Mouse (Mus musculus) limb, embryonic 12.5 days (tissue): ENCODE results near the gene Olfr788. TPM values are rescaled to one million over a fixed set of nuclear protein-coding genes. Genes with fewer than 3 reads are reported as not detected.

Experiments
- ATAC-seq: fragments of 200-750 bp; cut with Nextera tagmentation; 2 replicates; pipeline ENCODE4 v1.8.0; 2017; ENCODE audit warnings: low read depth, moderate TSS enrichment; ENCODE audit not compliant: insufficient number of reproducible peaks, insufficient read depth, low FRiP score, low TSS enrichment
- H3K27ac ChIP-seq: fragments of 300-500 bp; sonication (generic); 2 replicates; pipeline ENCODE4 v1.5.1; 2016; ENCODE audit warnings: mild to moderate bottlenecking, moderate library complexity
- H3K27me3 ChIP-seq: fragments of 300-500 bp; sonication (generic); 2 replicates; pipeline ENCODE4 v1.6.1; 2016; ENCODE audit warnings: mild to moderate bottlenecking, moderate library complexity
- H3K36me3 ChIP-seq: fragments of 300-500 bp; sonication (generic); 2 replicates; pipeline ENCODE4 v1.6.1; 2016; ENCODE audit warnings: mild to moderate bottlenecking, moderate library complexity
- H3K4me1 ChIP-seq: fragments of 300-500 bp; sonication (generic); replicated peaks from 2 replicates; pipeline ENCODE4 v1.6.1; 2016
- H3K4me2 ChIP-seq: fragments of 300-500 bp; sonication (generic); 2 replicates; pipeline ENCODE4 v1.6.1; 2016; ENCODE audit warnings: mild to moderate bottlenecking, moderate library complexity
- H3K4me3 ChIP-seq: fragments of 300-500 bp; sonication (generic); replicated peaks from 2 replicates; pipeline ENCODE4 v1.5.1; 2016; ENCODE audit warnings: mild to moderate bottlenecking
- H3K9ac ChIP-seq: fragments of 300-500 bp; sonication (generic); replicated peaks from 2 replicates; pipeline ENCODE4 v1.6.1; 2016; ENCODE audit warnings: mild to moderate bottlenecking, moderate library complexity
- H3K9me3 ChIP-seq: fragments of 300-500 bp; sonication (generic); 2 replicates; pipeline ENCODE4 v1.6.1; 2016; ENCODE audit warnings: mild to moderate bottlenecking, moderate library complexity
- WGBS: fragments of 180-500 bp; shearing (Covaris S2); methylation state at CpG from one replicate; pipeline ENCODE4 v1.1.7; 2016; 5-methylcytosine and 5-hydroxymethylcytosine counted together
- polyA plus RNA-seq: library from polyadenylated mRNA; unstranded; fragments of >200 nt; fragmentation: Nextera tagmentation; extraction: Ambion mirVana; gene quantifications from 2 replicates; pipeline ENCODE4 v1.2.1, GENCODE M21; 2016

Olfr788 gene
- not detected in 2 replicates for polyA plus RNA-seq

GRCm38 (mm10) chr10:129470698-129471097, at the start of gene Olfr788:
Olfr788 (plus strand) TSS chr10:129470998.
- no peaks in the 10 kb centered on the region for H3K4me1 ChIP-seq
- no peak within 1 kb of the TSS for H3K27ac ChIP-seq
- no peaks in the 10 kb centered on the region for H3K27me3 ChIP-seq
- no peak within 1 kb of the TSS for H3K4me2 ChIP-seq
- ATAC-seq: no peak
- H3K36me3 ChIP-seq: no peaks in the 10 kb centered on the region
- H3K9ac ChIP-seq: no peak within 1 kb of the TSS
- no peak within 1 kb of the TSS for H3K4me3 ChIP-seq
- H3K9me3 ChIP-seq: no peaks in the 10 kb centered on the region

DNA sequence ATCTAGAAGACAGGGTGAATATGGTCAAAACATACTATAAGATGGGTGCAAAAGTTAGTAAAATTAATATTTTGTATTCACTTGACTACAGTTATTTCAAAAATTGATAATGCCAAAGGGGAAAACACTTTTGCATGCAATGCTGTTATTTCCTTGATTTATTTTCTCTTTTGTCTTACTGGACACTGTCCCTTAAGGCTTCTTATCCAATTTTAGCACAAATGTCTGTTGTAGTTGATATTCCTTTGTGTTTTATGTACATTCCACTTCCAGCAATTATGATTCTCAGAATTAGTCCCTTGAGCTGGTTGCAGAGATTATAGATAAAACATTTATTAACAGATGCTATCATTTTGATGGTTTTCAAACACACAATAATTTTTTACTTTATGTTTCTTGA, 43.8 kb upstream of the Olfr788 start, which contains the start of gene Olfr786:
TSS of gene Olfr786 (plus strand) at position 301 of the 400 bp plus-strand sequence.
- no peaks in the 10 kb centered on the region for H3K4me1 ChIP-seq
- no peaks in the 10 kb centered on the region for H3K9me3 ChIP-seq
- no peaks in the 10 kb centered on the region for H3K36me3 ChIP-seq
- no peaks in the 10 kb centered on the region for H3K27me3 ChIP-seq
- no peak within 1 kb of the TSS for H3K27ac ChIP-seq
- no peak within 1 kb of the TSS for H3K9ac ChIP-seq
- no peak within 1 kb of the TSS for H3K4me3 ChIP-seq
- no peak for ATAC-seq
- H3K4me2 ChIP-seq: no peak within 1 kb of the TSS

GRCm38 (mm10) chr10:129461562-129461961, 9.2 kb upstream of the Olfr788 start, which contains the start of gene Olfr787:
Olfr787 (plus strand) TSS chr10:129461862.
- ATAC-seq: no peak

GRCm38 (mm10) chr10:129473256-129473655, 2.5 kb downstream of the Olfr788 start:
- 67% methylated on average over 2 of the region's 2 CpGs for WGBS
- ATAC-seq: no peak

More at GRCm38 (mm10) chr10:129461562-129461961, 9.2 kb upstream of the Olfr788 start, which contains the start of gene Olfr787:
- Histone ChIP-seq H3K4me3 (no peak within 1 kb of the TSS), H3K4me2 (no peak within 1 kb of the TSS), H3K36me3 (no peaks in the 10 kb centered on the region), H3K27me3 (no peaks in the 10 kb centered on the region), H3K4me1 (no peaks in the 10 kb centered on the region), H3K9me3 (no peaks in the 10 kb centered on the region), H3K27ac (no peak within 1 kb of the TSS), H3K9ac (no peak within 1 kb of the TSS)
- 83% methylated on average over 3 of the region's 3 CpGs for WGBS

GRCm38 (mm10) chr10:129473723-129474122, 2.9 kb downstream of the Olfr788 start:
- Histone ChIP-seq H3K4me2 (no peak overlapping the region), H3K4me1 (no peaks in the 10 kb centered on the region), H3K4me3 (no peak overlapping the region), H3K36me3 (no peaks in the 10 kb centered on the region), H3K9me3 (no peaks in the 10 kb centered on the region), H3K9ac (no peak overlapping the region), H3K27me3 (no peaks in the 10 kb centered on the region), H3K27ac (no peak overlapping the region)
- no peak for ATAC-seq

More at GRCm38 (mm10) chr10:129473256-129473655, 2.5 kb downstream of the Olfr788 start:
- Histone ChIP-seq H3K27me3 (no peaks in the 10 kb centered on the region), H3K27ac (no peak overlapping the region), H3K36me3 (no peaks in the 10 kb centered on the region), H3K9me3 (no peaks in the 10 kb centered on the region), H3K4me3 (no peak overlapping the region), H3K4me2 (no peak overlapping the region), H3K9ac (no peak overlapping the region), H3K4me1 (no peaks in the 10 kb centered on the region)

- H3K27me3 ChIP-seq: no peaks in the 10 kb centered on the region
- no peaks in the 10 kb centered on the region for H3K36me3 ChIP-seq
- no peak within 1 kb of the TSS for H3K4me2 ChIP-seq
- H3K9me3 ChIP-seq: no peaks in the 10 kb centered on the region
- no peak within 1 kb of the TSS for H3K27ac ChIP-seq
- WGBS: 67% methylated on average over 2 of the region's 2 CpGs
- ATAC-seq: no peak
- no peak within 1 kb of the TSS for H3K4me3 ChIP-seq
- no peaks in the 10 kb centered on the region for H3K4me1 ChIP-seq
- no peak within 1 kb of the TSS for H3K9ac ChIP-seq
These were observed 13.7 kb downstream of the Olfr788 start, which contains the start of gene Olfr789 for GRCm38 (mm10) chr10:129484452-129484851. Olfr789 (plus strand) TSS chr10:129484752.

- WGBS: 91% methylated on average over 2 of the region's 2 CpGs
- Histone ChIP-seq H3K27me3 (no peaks in the 10 kb centered on the region), H3K9ac (no peak overlapping the region), H3K4me3 (no peak overlapping the region), H3K4me1 (no peaks in the 10 kb centered on the region), H3K36me3 (no peaks in the 10 kb centered on the region), H3K9me3 (no peaks in the 10 kb centered on the region), H3K4me2 (no peak overlapping the region), H3K27ac (no peak overlapping the region)
- no peak for ATAC-seq
These were observed 19.3 kb downstream of the Olfr788 start for GRCm38 (mm10) chr10:129490101-129490500.

DNA sequence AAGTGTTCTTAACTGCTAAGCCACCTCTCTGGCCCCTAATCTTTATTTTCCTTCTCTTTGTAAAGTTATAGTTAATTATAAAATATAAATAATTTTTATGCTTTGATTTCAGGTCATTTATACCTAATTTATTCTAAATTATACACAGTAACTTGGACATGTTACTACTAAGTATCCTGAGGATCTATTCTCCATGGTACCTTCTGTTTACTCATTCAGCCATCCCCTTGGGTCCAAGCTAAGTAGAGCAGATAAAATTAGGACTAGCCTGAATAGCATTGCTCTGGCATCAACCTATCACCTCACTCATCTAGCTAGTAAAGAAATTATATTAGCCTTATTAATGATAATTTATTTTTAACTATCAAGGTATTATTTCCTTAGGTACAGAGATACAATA, 27.4 kb downstream of the Olfr788 start, which contains the start of gene Olfr790:
TSS of gene Olfr790 (plus strand) at position 301 of the 400 bp plus-strand sequence.
- ATAC-seq: no peak
- no peaks in the 10 kb centered on the region for H3K4me1 ChIP-seq
- no peak within 1 kb of the TSS for H3K4me2 ChIP-seq
- H3K4me3 ChIP-seq: no peak within 1 kb of the TSS
- no peaks in the 10 kb centered on the region for H3K27me3 ChIP-seq
- no peaks in the 10 kb centered on the region for H3K9me3 ChIP-seq
- H3K36me3 ChIP-seq: no peaks in the 10 kb centered on the region
- no peak within 1 kb of the TSS for H3K27ac ChIP-seq
- no peak within 1 kb of the TSS for H3K9ac ChIP-seq

DNA sequence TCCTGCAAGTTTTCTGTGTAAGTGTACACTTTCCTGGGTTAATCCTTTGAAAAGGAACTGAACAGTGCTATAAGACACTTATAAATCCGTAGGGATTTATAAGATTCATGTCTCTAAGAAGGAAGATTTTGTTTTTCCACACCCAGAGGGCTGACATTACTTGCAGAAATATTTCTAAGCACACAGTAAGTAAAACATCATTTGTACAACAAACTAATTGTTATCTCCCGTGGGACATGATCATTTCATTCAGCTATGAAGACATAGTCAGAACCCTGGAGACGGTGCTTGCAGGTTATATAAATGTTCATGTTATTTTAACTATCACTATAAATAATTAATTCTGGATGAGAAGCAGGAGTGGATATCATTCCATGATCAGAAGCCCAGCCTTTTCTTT, 50.7 kb downstream of the Olfr788 start, which contains the start of gene Olfr791:
TSS of gene Olfr791 (plus strand) at position 301 of the 400 bp plus-strand sequence.
- Histone ChIP-seq H3K36me3 (no peaks in the 10 kb centered on the region), H3K4me2 (no peak within 1 kb of the TSS), H3K4me3 (no peak within 1 kb of the TSS), H3K4me1 (no peaks in the 10 kb centered on the region), H3K9me3 (0 out of 2 replicates have a peak, but pooled peaks cover 2% of the 10 kb centered on the region), H3K27ac (no peak within 1 kb of the TSS), H3K27me3 (no peaks in the 10 kb centered on the region), H3K9ac (no peak within 1 kb of the TSS)
- 81% methylated on average over 3 of the region's 3 CpGs for WGBS
- ATAC-seq: no peak

Other genes starting within 250 kb of the Olfr788 start
- not detected in 2 replicates for gene Olfr774, start 234.8 kb upstream of the Olfr788 start, polyA plus RNA-seq
- not detected in 2 replicates for gene Olfr775, start 222.6 kb upstream of the Olfr788 start, polyA plus RNA-seq
- not detected in 2 replicates for gene Olfr776, start 211.9 kb upstream of the Olfr788 start, polyA plus RNA-seq
- gene Olfr777, start 199.5 kb upstream of the Olfr788 start, polyA plus RNA-seq: not detected in 2 replicates
- not detected in 2 replicates for gene Olfr780, start 152.9 kb upstream of the Olfr788 start, polyA plus RNA-seq
- gene Olfr781, start 142.1 kb upstream of the Olfr788 start, polyA plus RNA-seq: not detected in 2 replicates
- not detected in 2 replicates for gene Olfr782, start 122.1 kb upstream of the Olfr788 start, polyA plus RNA-seq
- 0.09 TPM in 2 replicates for gene Olfr784, start 86.9 kb upstream of the Olfr788 start, polyA plus RNA-seq
- gene Olfr785, start 65.6 kb upstream of the Olfr788 start, polyA plus RNA-seq: not detected in 2 replicates
- gene Olfr786, start 43.7 kb upstream of the Olfr788 start, polyA plus RNA-seq: not detected in 2 replicates
- gene Olfr787, start 9.1 kb upstream of the Olfr788 start, polyA plus RNA-seq: not detected in 2 replicates
- gene Olfr789, start 13.8 kb downstream of the Olfr788 start, polyA plus RNA-seq: not detected in 2 replicates
- gene Olfr790, start 27.5 kb downstream of the Olfr788 start, polyA plus RNA-seq: not detected in 2 replicates
- gene Olfr791, start 50.8 kb downstream of the Olfr788 start, polyA plus RNA-seq: not detected in 2 replicates
- gene Olfr792, start 68.2 kb downstream of the Olfr788 start, polyA plus RNA-seq: not detected in 2 replicates
- gene Olfr794, start 96.7 kb downstream of the Olfr788 start, polyA plus RNA-seq: not detected in 2 replicates
- gene Olfr796, start 141.6 kb downstream of the Olfr788 start, polyA plus RNA-seq: not detected in 2 replicates
- gene Olfr798, start 156.9 kb downstream of the Olfr788 start, polyA plus RNA-seq: not detected in 2 replicates
- not detected in 2 replicates for gene Olfr799, start 166.5 kb downstream of the Olfr788 start, polyA plus RNA-seq
- gene Olfr800, start 186.7 kb downstream of the Olfr788 start, polyA plus RNA-seq: not detected in 2 replicates
- not detected in 2 replicates for gene Olfr801, start 202.9 kb downstream of the Olfr788 start, polyA plus RNA-seq
- not detected in 2 replicates for gene Olfr802, start 217.2 kb downstream of the Olfr788 start, polyA plus RNA-seq
- gene Olfr803, start 223.3 kb downstream of the Olfr788 start, polyA plus RNA-seq: not detected in 2 replicates
- not detected in 2 replicates for gene Olfr804, start 232.2 kb downstream of the Olfr788 start, polyA plus RNA-seq